Mouse (Mus musculus): Measurements from ENCODE around the gene A3galt2.

- no peak for TF ChIP-seq CTCF (conservative IDR thresholded peaks at IDR 0.05; ENCODE audit: low read length)
- no peak for TF ChIP-seq NANOG (IDR thresholded peaks at IDR 0.05; ENCODE audit: borderline replicate concordance, low read length)
- no peak for TF ChIP-seq POU5F1 (IDR thresholded peaks at IDR 0.05; ENCODE audit: borderline replicate concordance, low read length)
Measured at GRCm38 (mm10) chr4:128777593-128777992, 22.4 kb downstream of the A3galt2 start.
